Mouse (Mus musculus) C2C12 (cell line): ENCODE measurements around the gene Cpxm1. TPM values are rescaled to one million over a fixed set of nuclear protein-coding genes. Genes with fewer than 3 reads are reported as not detected.

ENCODE experiments used
- H3K27me3 ChIP-seq: one replicate; pipeline ENCODE4 v1.6.1; 2011; ENCODE audit not compliant: control insufficient read depth, insufficient read depth, insufficient read length
- H3K36me3 ChIP-seq: one replicate; pipeline ENCODE4 v1.6.1; 2011; ENCODE audit not compliant: control insufficient read depth, insufficient read depth
- H3K4me3 ChIP-seq: one replicate; pipeline ENCODE4 v1.5.1; 2011; ENCODE audit warnings: mild to moderate bottlenecking, control low read depth; ENCODE audit not compliant: poor library complexity, insufficient read depth, severe bottlenecking
- H3K79me2 ChIP-seq: one replicate; pipeline ENCODE4 v1.6.1; 2011; ENCODE audit not compliant: control insufficient read depth, insufficient read depth
- H3K79me3 ChIP-seq: one replicate; pipeline ENCODE4 v1.6.1; 2011; ENCODE audit warnings: low read depth, control low read depth
- H3ac ChIP-seq: one replicate; pipeline ENCODE3; 2011; ENCODE audit warnings: low read depth; ENCODE audit not compliant: control insufficient read depth, insufficient read length
- CEBPB ChIP-seq: IDR thresholded peaks from one replicate; pipeline ENCODE4 v1.6.1; 2011; ENCODE audit warnings: low read depth, mild to moderate bottlenecking, control low read depth, moderate library complexity
- CTCF ChIP-seq: IDR thresholded peaks from one replicate; pipeline ENCODE4 v1.5.1; 2011; ENCODE audit not compliant: control insufficient read depth, insufficient read depth, insufficient read length
- FOSL1 ChIP-seq: IDR thresholded peaks from one replicate; pipeline ENCODE4 v1.8.0; 2011; ENCODE audit warnings: mild to moderate bottlenecking, low read length; ENCODE audit not compliant: poor library complexity, insufficient read depth, severe bottlenecking
- MAX ChIP-seq: IDR thresholded peaks from one replicate; pipeline ENCODE4 v1.6.1; 2011; ENCODE audit warnings: mild to moderate bottlenecking, control low read depth
- MYOD1 ChIP-seq: IDR thresholded peaks from one replicate; pipeline ENCODE4 v1.6.1; 2011; ENCODE audit warnings: low read depth; ENCODE audit not compliant: control insufficient read depth, insufficient read length
- MYOG ChIP-seq: IDR thresholded peaks from one replicate; pipeline ENCODE4 v1.6.1; 2011; ENCODE audit not compliant: control insufficient read depth, insufficient read length; ENCODE audit errors: extremely low read depth
- USF1 ChIP-seq: IDR thresholded peaks from one replicate; pipeline ENCODE4 v1.6.1; 2011; ENCODE audit warnings: low read depth, mild to moderate bottlenecking, control low read depth, moderate library complexity
- polyA plus RNA-seq: library from polyadenylated mRNA; unstranded; fragments of >200 nt; fragmentation: generic; extraction: Trizol; gene quantifications from one replicate; pipeline ENCODE4 v1.2.1, GENCODE M21; 2012; ENCODE audit warnings: missing spikeins

The Cpxm1 gene
- polyA plus RNA-seq, 1 experiment, result 0.20 TPM

GRCm38 (mm10) chr2:130432157-130432556 is 34.8 kb upstream of the Cpxm1 start:
- Histone ChIP-seq H3K79me2 (peaks cover 100% of the 10 kb centered on the region), H3K4me3 (no peak overlapping the region), H3K27me3 (no peaks in the 10 kb centered on the region), H3ac (no peak overlapping the region), H3K36me3 (peaks cover 51% of the 10 kb centered on the region), H3K79me3 (peaks cover 40% of the 10 kb centered on the region)
- no peak for TF ChIP-seq MYOG
- no peak for TF ChIP-seq CEBPB
- no peak for TF ChIP-seq FOSL1
- no peak for TF ChIP-seq MAX
- TF ChIP-seq CTCF, result no peak
- no peak for TF ChIP-seq MYOD1
- no peak for TF ChIP-seq USF1

- peaks cover 53% of the 10 kb centered on the region for H3K36me3 ChIP-seq
- no peak overlapping the region for H3ac ChIP-seq
- H3K79me2 ChIP-seq, result peaks cover 100% of the 10 kb centered on the region
- H3K27me3 ChIP-seq, result no peaks in the 10 kb centered on the region
- TF ChIP-seq CTCF, result no peak
- TF ChIP-seq FOSL1, result no peak
- TF ChIP-seq USF1, result no peak
- TF ChIP-seq MAX, result no peak
- no peak for TF ChIP-seq CEBPB
- TF ChIP-seq MYOD1, result no peak
- TF ChIP-seq MYOG, result no peak
- no peak overlapping the region for H3K4me3 ChIP-seq
- H3K79me3 ChIP-seq, result peaks cover 50% of the 10 kb centered on the region
Observed at GRCm38 (mm10) chr2:130430484-130430883, 33.1 kb upstream of the Cpxm1 start.

GRCm38 (mm10) chr2:130429851-130430250 is 32.5 kb upstream of the Cpxm1 start:
- peaks cover 51% of the 10 kb centered on the region for H3K36me3 ChIP-seq
- H3K79me3 ChIP-seq, result peaks cover 56% of the 10 kb centered on the region
- H3K4me3 ChIP-seq, result no peak overlapping the region
- TF ChIP-seq CEBPB (no peak), FOSL1 (no peak), USF1 (no peak), CTCF (no peak), MYOG (no peak), MAX (no peak), MYOD1 (no peak)
- peaks cover 100% of the 10 kb centered on the region for H3K79me2 ChIP-seq
- H3ac ChIP-seq, result no peak overlapping the region
- H3K27me3 ChIP-seq, result no peaks in the 10 kb centered on the region

- Histone ChIP-seq H3K36me3 (peaks cover 50% of the 10 kb centered on the region), H3K79me2 (peaks cover 85% of the 10 kb centered on the region), H3K4me3 (peak overlapping the region; percentile 91), H3K79me3 (peaks cover 51% of the 10 kb centered on the region), H3K27me3 (no peaks in the 10 kb centered on the region), H3ac (peak overlapping the region; percentile 64)
- TF ChIP-seq MYOD1 (no peak), MYOG (no peak), FOSL1 (no peak), CTCF (no peak), USF1 (no peak), CEBPB (no peak)
Observed at GRCm38 (mm10) chr2:130425112-130425511, 27.7 kb upstream of the Cpxm1 start.

GRCm38 (mm10) chr2:130424126-130424853 is 26.9 kb upstream of the Cpxm1 start, which contains the start of the genes Vps16 and Pced1a:
Gene Vps16 (plus strand): TSS chr2:130424339.
Gene Pced1a (minus strand): TSS chr2:130424701.
- peaks cover 51% of the 10 kb centered on the region for H3K36me3 ChIP-seq
- TF ChIP-seq FOSL1 (no peak), MYOG (no peak), CEBPB (no peak), USF1 (peak; percentile 99), CTCF (no peak), MAX (peak; percentile 58), MYOD1 (no peak)
- peaks cover 77% of the 10 kb centered on the region for H3K79me2 ChIP-seq
- peak within 1 kb of the TSS; percentile 91 for H3K4me3 ChIP-seq
- peak within 1 kb of the TSS; percentile 64 for H3ac ChIP-seq
- H3K27me3 ChIP-seq, result no peaks in the 10 kb centered on the region
- H3K79me3 ChIP-seq, result peaks cover 48% of the 10 kb centered on the region
